Mouse (Mus musculus): ENCODE measurements around the gene Pramel7. TPM values are rescaled to one million over a fixed set of nuclear protein-coding genes. Genes with fewer than 3 reads are reported as not detected.
"Not testable (repeated sequence)": the region's sequence is repeated elsewhere in the genome, so short reads cannot be mapped to it uniquely, and the experiment has no call there.

Gene Pramel7
- total RNA-seq (2021) (not detected), polyA plus RNA-seq (2012; rRNA removed) (not detected in 2 replicates)
- long read RNA-seq, result 0 reads

- DNase-seq, result not testable (repeated sequence)
Measured at GRCm38 (mm10) chr2:87496993-87497392, at the start of gene Pramel7. Gene Pramel7, minus strand, starts transcription at chr2:87497093.

GRCm38 (mm10) chr2:87545442-87545841, 48.5 kb upstream of the Pramel7 start, which contains the start of gene Olfr1128:
Gene Olfr1128, minus strand, starts transcription at chr2:87545542.
- no peak for DNase-seq

DNA sequence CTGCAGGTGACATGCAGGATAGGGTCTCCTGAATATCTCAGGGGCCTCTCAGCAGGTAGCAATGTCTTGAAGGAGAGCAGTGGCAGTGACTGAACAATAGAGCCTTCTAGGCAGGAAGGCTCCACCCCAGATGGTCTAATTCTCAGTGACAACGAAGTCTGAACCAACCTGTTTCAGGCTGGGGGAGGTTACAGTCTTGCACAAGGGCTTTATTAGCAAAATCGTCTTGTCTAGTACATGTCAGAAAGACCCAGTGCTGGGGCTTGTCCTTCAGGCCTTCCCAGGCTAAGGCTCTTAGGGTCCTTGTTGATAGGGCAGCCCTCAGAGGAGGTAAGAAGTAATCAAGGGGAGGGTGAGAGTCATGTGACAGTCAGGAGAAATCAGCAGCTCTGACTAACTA, 37.9 kb upstream of the Pramel7 start:
- DNase-seq, result no peak

DNA sequence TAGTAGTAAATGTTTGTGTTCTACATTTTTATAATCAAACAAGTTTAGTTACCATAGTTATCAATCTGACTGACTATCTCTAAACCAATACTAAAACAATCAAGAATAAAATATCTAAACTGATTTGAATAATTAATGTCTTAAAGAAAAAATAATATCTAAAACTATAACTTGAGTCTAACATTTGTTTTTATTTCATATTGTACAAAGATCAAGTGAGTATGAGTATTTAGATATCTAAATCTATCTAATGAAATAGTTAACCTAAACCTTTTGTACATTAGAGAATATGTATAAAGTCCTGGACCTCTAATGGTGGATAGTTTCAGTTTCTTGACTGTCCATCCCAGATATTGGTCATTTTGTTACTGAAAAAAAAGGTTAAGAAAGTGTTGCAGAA, 34.6 kb upstream of the Pramel7 start, which contains the start of gene Olfr153:
TSS of gene Olfr153 (plus strand) at position 301 of the 400 bp plus-strand sequence.
- DNase-seq, result no peak

- not testable (repeated sequence) for DNase-seq
Measured at GRCm38 (mm10) chr2:87525899-87526616, 29.2 kb upstream of the Pramel7 start.

GRCm38 (mm10) chr2:87520651-87521050, 23.8 kb upstream of the Pramel7 start:
- DNase-seq, result peak; percentile 5

- DNase-seq, result no peak
Measured at GRCm38 (mm10) chr2:87516581-87516980, 19.7 kb upstream of the Pramel7 start.

- no peak for DNase-seq
Measured at GRCm38 (mm10) chr2:87515457-87516060, 18.7 kb upstream of the Pramel7 start.

DNA sequence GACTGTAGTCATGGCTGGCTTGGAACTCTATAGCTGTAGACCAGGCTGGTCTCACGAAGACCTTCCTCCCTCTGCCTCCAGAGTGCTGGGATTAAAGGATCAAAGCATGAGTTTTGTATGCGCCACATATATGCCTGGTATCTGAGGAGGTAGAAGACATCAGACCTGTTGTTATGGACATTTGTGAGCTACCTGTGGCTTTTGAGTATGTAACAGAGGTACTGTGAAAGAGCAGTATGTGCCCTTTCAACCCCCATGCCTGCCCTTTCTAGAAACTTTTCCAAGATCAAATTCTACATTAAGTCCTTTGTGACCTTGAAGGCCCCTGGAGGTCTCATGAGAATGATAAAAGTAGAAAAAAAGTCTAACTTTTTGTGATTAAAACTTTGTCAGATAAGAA, 18.2 kb upstream of the Pramel7 start:
- DNase-seq, result no peak

GRCm38 (mm10) chr2:87506265-87506664, 9.4 kb upstream of the Pramel7 start, which contains the start of gene Pramel6:
Gene Pramel6, plus strand, starts transcription at chr2:87506565.
- no peak for DNase-seq

DNA sequence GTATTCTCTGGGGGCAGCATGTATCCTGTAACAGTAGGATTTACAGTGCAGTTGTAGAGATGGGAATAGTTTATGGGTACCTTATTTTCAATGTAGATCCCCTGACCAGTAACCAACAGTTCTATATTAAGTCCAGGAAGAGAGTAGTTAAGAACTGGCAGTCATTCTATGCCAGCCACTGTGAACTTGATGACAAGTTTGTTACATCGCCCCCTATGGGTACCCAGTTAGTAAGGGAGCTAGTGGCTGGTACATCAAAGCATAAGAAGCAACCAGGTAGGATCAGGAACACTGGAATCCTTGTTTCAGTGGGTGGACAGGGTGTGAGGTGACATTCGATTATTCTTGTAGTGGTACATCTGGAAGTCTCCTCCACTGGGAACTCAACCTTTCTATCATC, 14.6 kb downstream of the Pramel7 start:
- DNase-seq, result no peak

- DNase-seq, result no peak
Measured at GRCm38 (mm10) chr2:87481158-87481557, 15.7 kb downstream of the Pramel7 start.

DNA sequence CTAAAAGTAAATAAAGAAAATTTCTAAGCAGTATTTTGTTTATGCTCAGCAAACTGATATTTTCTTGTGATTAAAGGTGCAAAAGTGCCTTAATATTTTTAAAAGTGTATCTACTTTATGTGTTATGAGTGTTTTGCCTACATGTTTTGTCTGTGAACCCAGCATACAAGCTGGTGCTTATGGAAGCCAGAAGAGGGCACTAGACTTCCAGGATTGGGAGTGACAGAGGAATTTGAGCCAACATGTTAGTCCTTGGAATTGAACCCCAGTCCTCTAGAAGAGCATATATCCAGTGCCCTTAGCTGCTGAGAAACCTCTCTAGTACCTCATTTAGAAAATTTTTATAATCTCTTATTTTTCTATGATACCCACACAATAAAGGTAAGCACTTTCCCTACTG, 16.7 kb downstream of the Pramel7 start:
- no peak for DNase-seq

DNA sequence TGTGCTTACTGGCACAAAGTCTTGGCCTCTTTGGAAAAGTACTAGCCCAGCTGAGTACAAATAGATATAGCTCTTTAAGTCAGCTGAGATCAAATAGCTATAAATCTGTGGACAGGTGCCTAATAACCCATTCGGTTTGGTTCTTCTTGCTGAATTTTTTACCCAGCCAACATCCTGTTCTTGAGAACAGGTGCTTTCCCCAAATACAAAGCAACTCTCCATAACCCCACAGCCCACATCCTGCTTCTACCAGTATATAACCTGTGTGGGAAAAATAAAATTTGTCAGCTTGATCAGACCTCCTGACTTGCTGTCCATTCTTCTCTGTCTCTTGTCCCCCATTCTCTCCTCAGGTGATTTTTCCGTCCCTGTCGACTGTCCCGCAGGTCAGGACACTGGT, 35.1 kb downstream of the Pramel7 start:
- no peak for DNase-seq

- DNase-seq, result no peak
Measured at GRCm38 (mm10) chr2:87453662-87454061, 43.2 kb downstream of the Pramel7 start, which contains the start of gene Olfr1126. Gene Olfr1126, plus strand, starts transcription at chr2:87453962.

Other genes starting within 250 kb of the Pramel7 start
- not detected for gene Olfr1115, start 249.1 kb downstream of the Pramel7 start, total RNA-seq (2021)
- not detected in 2 replicates for gene Olfr1115, start 249.1 kb downstream of the Pramel7 start, polyA plus RNA-seq (2012; rRNA removed)
- gene Olfr1116, start 229.6 kb downstream of the Pramel7 start, total RNA-seq (2021), result not detected
- not detected in 2 replicates for gene Olfr1116, start 229.6 kb downstream of the Pramel7 start, polyA plus RNA-seq (2012; rRNA removed)
- not detected for gene Olfr1118, start 189.5 kb downstream of the Pramel7 start, total RNA-seq (2021)
- not detected in 2 replicates for gene Olfr1118, start 189.5 kb downstream of the Pramel7 start, polyA plus RNA-seq (2012; rRNA removed)
- not detected for gene Olfr1120, start 142.3 kb downstream of the Pramel7 start, total RNA-seq (2021)
- not detected in 2 replicates for gene Olfr1120, start 142.3 kb downstream of the Pramel7 start, polyA plus RNA-seq (2012; rRNA removed)
- gene Olfr1121, start 127.2 kb downstream of the Pramel7 start, total RNA-seq (2021), result not detected
- gene Olfr1121, start 127.2 kb downstream of the Pramel7 start, polyA plus RNA-seq (2012; rRNA removed), result not detected in 2 replicates
- not detected for gene Olfr1122, start 111.2 kb downstream of the Pramel7 start, total RNA-seq (2021)
- gene Olfr1122, start 111.2 kb downstream of the Pramel7 start, polyA plus RNA-seq (2012; rRNA removed), result not detected in 2 replicates
- not detected for gene Olfr1123, start 80.5 kb downstream of the Pramel7 start, total RNA-seq (2021)
- gene Olfr1123, start 80.5 kb downstream of the Pramel7 start, polyA plus RNA-seq (2012; rRNA removed), result not detected in 2 replicates
- gene Olfr1124, start 66.8 kb downstream of the Pramel7 start, total RNA-seq (2021), result not detected
- gene Olfr1124, start 66.8 kb downstream of the Pramel7 start, polyA plus RNA-seq (2012; rRNA removed), result not detected in 2 replicates
- not detected for gene Olfr1126, start 43.1 kb downstream of the Pramel7 start, total RNA-seq (2021)
- gene Olfr1126, start 43.1 kb downstream of the Pramel7 start, polyA plus RNA-seq (2012; rRNA removed), result not detected in 2 replicates
- gene Pramel6, start 9.5 kb upstream of the Pramel7 start, total RNA-seq (2021), result not detected
- gene Pramel6, start 9.5 kb upstream of the Pramel7 start, polyA plus RNA-seq (2012; rRNA removed), result not detected in 2 replicates
- not detected for gene Olfr153, start 34.7 kb upstream of the Pramel7 start, total RNA-seq (2021)
- not detected in 2 replicates for gene Olfr153, start 34.7 kb upstream of the Pramel7 start, polyA plus RNA-seq (2012; rRNA removed)
- not detected for gene Olfr1128, start 48.4 kb upstream of the Pramel7 start, total RNA-seq (2021)
- not detected in 2 replicates for gene Olfr1128, start 48.4 kb upstream of the Pramel7 start, polyA plus RNA-seq (2012; rRNA removed)
- gene Olfr1129, start 76.8 kb upstream of the Pramel7 start, total RNA-seq (2021), result not detected
- gene Olfr1129, start 76.8 kb upstream of the Pramel7 start, polyA plus RNA-seq (2012; rRNA removed), result not detected in 2 replicates
- not detected for gene Olfr1130, start 109.1 kb upstream of the Pramel7 start, total RNA-seq (2021)
- not detected in 2 replicates for gene Olfr1130, start 109.1 kb upstream of the Pramel7 start, polyA plus RNA-seq (2012; rRNA removed)
- not detected for gene Olfr1131, start 130.0 kb upstream of the Pramel7 start, total RNA-seq (2021)
- not detected in 2 replicates for gene Olfr1131, start 130.0 kb upstream of the Pramel7 start, polyA plus RNA-seq (2012; rRNA removed)
- not detected for gene Olfr1132, start 140.4 kb upstream of the Pramel7 start, total RNA-seq (2021)
- gene Olfr1132, start 140.4 kb upstream of the Pramel7 start, polyA plus RNA-seq (2012; rRNA removed), result not detected in 2 replicates
- not detected for gene Olfr1133, start 150.3 kb upstream of the Pramel7 start, total RNA-seq (2021)
- not detected in 2 replicates for gene Olfr1133, start 150.3 kb upstream of the Pramel7 start, polyA plus RNA-seq (2012; rRNA removed)
- not detected for gene Olfr1134, start 161.4 kb upstream of the Pramel7 start, total RNA-seq (2021)
- not detected in 2 replicates for gene Olfr1134, start 161.4 kb upstream of the Pramel7 start, polyA plus RNA-seq (2012; rRNA removed)
- not detected for gene Olfr1135, start 176.6 kb upstream of the Pramel7 start, total RNA-seq (2021)
- gene Olfr1135, start 176.6 kb upstream of the Pramel7 start, polyA plus RNA-seq (2012; rRNA removed), result not detected in 2 replicates
- gene Olfr1136, start 196.9 kb upstream of the Pramel7 start, total RNA-seq (2021), result not detected
- not detected in 2 replicates for gene Olfr1136, start 196.9 kb upstream of the Pramel7 start, polyA plus RNA-seq (2012; rRNA removed)
- gene Olfr1137, start 216.1 kb upstream of the Pramel7 start, total RNA-seq (2021), result not detected
- not detected in 2 replicates for gene Olfr1137, start 216.1 kb upstream of the Pramel7 start, polyA plus RNA-seq (2012; rRNA removed)
- not detected for gene Olfr1138, start 242.9 kb upstream of the Pramel7 start, total RNA-seq (2021)
- gene Olfr1138, start 242.9 kb upstream of the Pramel7 start, polyA plus RNA-seq (2012; rRNA removed), result not detected in 2 replicates
- not detected for gene Olfr1140, start 246.7 kb upstream of the Pramel7 start, total RNA-seq (2021)
- not detected in 2 replicates for gene Olfr1140, start 246.7 kb upstream of the Pramel7 start, polyA plus RNA-seq (2012; rRNA removed)

Measured in adrenal gland, adult 2 months (tissue).